Mouse (Mus musculus): ENCODE measurements around the gene Igf2bp3.

GRCm38 (mm10) chr6:49068361-49068760 is 146.4 kb downstream of the Igf2bp3 start:
- TF ChIP-seq POLR2A (IDR thresholded peaks at IDR 0.05; ENCODE audit: borderline replicate concordance, extremely low read depth, insufficient read depth, insufficient read length, poor library complexity, severe bottlenecking) (no peak), CTCF (IDR thresholded peaks at IDR 0.05; ENCODE audit: borderline replicate concordance, extremely low read depth, insufficient read depth, insufficient read length) (no peak)
